In the genomic region with DNA sequence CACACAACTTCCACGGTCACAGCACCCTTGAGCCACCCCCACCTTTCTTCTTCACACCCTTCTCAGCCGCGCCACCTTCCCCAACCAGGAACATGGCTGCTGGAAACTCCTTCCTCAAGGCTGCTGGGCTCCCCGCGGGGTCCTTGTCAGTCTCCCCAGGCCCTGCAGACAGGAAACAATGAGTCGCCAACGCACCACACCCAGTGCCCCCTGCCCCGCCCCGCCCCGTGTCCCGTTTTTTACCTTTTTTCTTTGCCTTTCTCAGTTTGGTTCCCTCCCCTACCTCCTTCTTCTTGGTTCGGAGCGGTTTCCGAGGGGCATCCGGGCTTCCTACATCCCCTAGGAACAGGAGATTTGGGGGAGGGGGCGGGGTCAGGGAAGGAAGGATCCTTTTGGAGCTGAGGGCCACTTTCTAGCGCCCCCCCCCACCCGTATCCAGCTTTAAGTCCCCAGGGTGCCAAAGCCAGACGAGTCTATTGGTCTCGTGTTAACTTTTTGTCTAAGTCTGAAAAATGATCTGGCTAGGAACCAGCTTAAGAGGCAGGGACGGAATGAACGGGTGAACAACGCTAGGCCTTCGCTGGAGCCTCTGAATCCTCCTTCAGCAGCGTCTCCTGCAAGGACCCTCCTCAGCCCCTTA, we compare ENCODE assay signal across 9 mouse cellular contexts. TPM values are rescaled to one million over a fixed set of nuclear protein-coding genes. Genes with fewer than 3 reads are reported as not detected.
DNase-seq lines count a peak whose midpoint lies in the region; ATAC-seq lines count a peak whose summit lies in the region.
"Had no signal": no experiment of that assay in that cellular context is flagged by ENCODE, and none has a peak within 500 bp of the region (broad histone marks: within the 10 kb centered on the region; RNA-seq: fewer than 3 reads in every experiment).

No protein-coding gene starts in this region.

- DNase-seq in kidney, adult 11 months: no peak
- peak; percentile 65 for DNase-seq in embryonic facial prominence, embryonic 14.5 days (ENCODE audit: low spot score)
- peak; percentile 60 for DNase-seq in limb, embryonic 10.5 days (ENCODE audit: low spot score)
- DNase-seq in layer of hippocampus, adult 9-10 months (ENCODE audit: low spot score): no peak
- DNase-seq in testis, postnatal 14 days (ENCODE audit: low spot score): no peak
- no peak for DNase-seq in adrenal gland, adult 2 months

- H3K4me1 ChIP-seq in kidney, embryonic 15.5 days: peaks cover 53% of the 10 kb centered on the region
- H3K4me1 ChIP-seq in embryonic facial prominence, embryonic 14.5 days (ENCODE audit: control insufficient read depth, insufficient read depth, low read length): peaks cover 23% of the 10 kb centered on the region
- peaks cover 49% of the 10 kb centered on the region for H3K4me1 ChIP-seq in limb, embryonic 10.5 days
- H3K4me1 ChIP-seq in neural tube, embryonic 14.5 days (ENCODE audit: control insufficient read depth, insufficient read depth, low read length): peaks cover 10% of the 10 kb centered on the region

- no peaks in the 10 kb centered on the region for H3K36me3 ChIP-seq in kidney, embryonic 15.5 days
- no peaks in the 10 kb centered on the region for H3K36me3 ChIP-seq in embryonic facial prominence, embryonic 14.5 days (ENCODE audit: control insufficient read depth, insufficient read depth, low read length)
- H3K36me3 ChIP-seq in limb, embryonic 10.5 days: no peaks in the 10 kb centered on the region
- H3K36me3 ChIP-seq in neural tube, embryonic 14.5 days (ENCODE audit: control insufficient read depth, insufficient read depth, low read length): no peaks in the 10 kb centered on the region

- peak overlapping the region; percentile 34 for H3K9ac ChIP-seq in kidney, embryonic 15.5 days
- peak overlapping the region; percentile 57 for H3K9ac ChIP-seq in embryonic facial prominence, embryonic 14.5 days (ENCODE audit: low read depth, low read length)
- 0 out of 2 replicates have a peak overlapping the region, but pooled peaks have one; percentile 8 for H3K9ac ChIP-seq in neural tube, embryonic 14.5 days (replicated peaks; ENCODE audit: low read depth, low read length)

- peak overlapping the region; percentile 57 for H3K4me2 ChIP-seq in kidney, embryonic 15.5 days
- peak overlapping the region; percentile 65 for H3K4me2 ChIP-seq in embryonic facial prominence, embryonic 14.5 days (ENCODE audit: low read depth, low read length)
- peak overlapping the region; percentile 42 for H3K4me2 ChIP-seq in neural tube, embryonic 14.5 days (ENCODE audit: low read depth, low read length)

- H3K27ac ChIP-seq in kidney, embryonic 15.5 days: no peak overlapping the region
- H3K27ac ChIP-seq in embryonic facial prominence, embryonic 14.5 days (replicated peaks; ENCODE audit: low read depth, low read length): peak overlapping the region; percentile 46; the same call in 1 of the 2 replicates
- H3K27ac ChIP-seq in limb, embryonic 10.5 days: peak overlapping the region; percentile 74
- no peak overlapping the region for H3K27ac ChIP-seq in neural tube, embryonic 14.5 days (ENCODE audit: low read depth, low read length)

- H3K27me3 ChIP-seq in kidney, embryonic 15.5 days: peaks cover 62% of the 10 kb centered on the region
- peaks cover 30% of the 10 kb centered on the region for H3K27me3 ChIP-seq in embryonic facial prominence, embryonic 14.5 days (replicated peaks; ENCODE audit: control insufficient read depth, insufficient read depth, low read length)
- peaks cover 86% of the 10 kb centered on the region for H3K27me3 ChIP-seq in limb, embryonic 10.5 days (ENCODE audit: low read depth, poor library complexity, severe bottlenecking)
- peaks cover 44% of the 10 kb centered on the region for H3K27me3 ChIP-seq in neural tube, embryonic 14.5 days (ENCODE audit: control insufficient read depth, insufficient read depth, low read length)

- ATAC-seq in kidney, embryonic 15.5 days (replicated peaks; ENCODE audit: low FRiP score): no peak
- peak; percentile 35; the same call in 1 of the 2 replicates for ATAC-seq in embryonic facial prominence, embryonic 14.5 days (ENCODE audit: low read depth)
- ATAC-seq in neural tube, embryonic 14.5 days (ENCODE audit: low read depth): no peak

- peak overlapping the region; percentile 36 for H3K4me3 ChIP-seq in kidney, embryonic 15.5 days (replicated peaks)
- H3K4me3 ChIP-seq in embryonic facial prominence, embryonic 14.5 days (ENCODE audit: low read depth, low read length): peak overlapping the region; percentile 33
- H3K4me3 ChIP-seq in limb, embryonic 10.5 days: peak overlapping the region; percentile 51
- peak overlapping the region; percentile 23 for H3K4me3 ChIP-seq in neural tube, embryonic 14.5 days (ENCODE audit: low read depth, low read length)

- WGBS in kidney, embryonic 15.5 days: 3% methylated on average over 22 of the region's 25 CpGs
- WGBS in embryonic facial prominence, embryonic 14.5 days: 2% methylated on average over 25 of the region's 25 CpGs
- under 1% methylated on average over 25 of the region's 25 CpGs for WGBS in limb, embryonic 10.5 days
- WGBS in neural tube, embryonic 14.5 days: 2% methylated on average over 25 of the region's 25 CpGs

- no peaks in the 10 kb centered on the region for H3K9me3 ChIP-seq in kidney, embryonic 15.5 days (replicated peaks)
- no peaks in the 10 kb centered on the region for H3K9me3 ChIP-seq in embryonic facial prominence, embryonic 14.5 days (ENCODE audit: control insufficient read depth, low read length)
- no peaks in the 10 kb centered on the region for H3K9me3 ChIP-seq in limb, embryonic 10.5 days (replicated peaks)
- no peaks in the 10 kb centered on the region for H3K9me3 ChIP-seq in neural tube, embryonic 14.5 days (ENCODE audit: control insufficient read depth, low read length)

RNA-seq across cellular contexts. Expression of a gene that starts 2.2 kb away (rescaled TPM):
- 5.6 and 6.4 TPM in 2 replicates for polyA plus RNA-seq in kidney, embryonic 15.5 days (2015; fragmentation: Nextera tagmentation; extraction: Ambion mirVana)
- 3.9 and 6.0 TPM in 2 replicates for polyA plus RNA-seq in embryonic facial prominence, embryonic 14.5 days (2014; fragmentation: Nextera tagmentation; extraction: Ambion mirVana)
- 3.4 and 4.1 TPM in 2 replicates for polyA plus RNA-seq in limb, embryonic 10.5 days (2016; fragmentation: Nextera tagmentation; extraction: Ambion mirVana)
- polyA plus RNA-seq in neural tube, embryonic 14.5 days (2014; fragmentation: Nextera tagmentation; extraction: Ambion mirVana): 0.66 and 0.89 TPM in 2 replicates
- not detected for total RNA-seq in adrenal gland, adult 2 months (2021)
- polyA plus RNA-seq in adrenal gland, adult 2 months (2012; rRNA removed): 0.49 and 0.91 TPM in 2 replicates
- polyA plus RNA-seq: frontal cortex, adult 2 months had no signal

RNA-seq across cellular contexts. Expression of a gene that starts 12.2 kb away (rescaled TPM):
- 9.8 and 11.0 TPM in 2 replicates for polyA plus RNA-seq in kidney, embryonic 15.5 days (2015; fragmentation: Nextera tagmentation; extraction: Ambion mirVana)
- polyA plus RNA-seq in embryonic facial prominence, embryonic 14.5 days (2014; fragmentation: Nextera tagmentation; extraction: Ambion mirVana): 11.3 and 12.0 TPM in 2 replicates
- polyA plus RNA-seq in limb, embryonic 10.5 days (2016; fragmentation: Nextera tagmentation; extraction: Ambion mirVana): 5.2 and 9.8 TPM in 2 replicates
- polyA plus RNA-seq in neural tube, embryonic 14.5 days (2014; fragmentation: Nextera tagmentation; extraction: Ambion mirVana): 1.2 and 1.6 TPM in 2 replicates
- total RNA-seq in adrenal gland, adult 2 months (2021): 10 to 100 TPM in 1 of 2 experiments, 1 to 10 TPM in 1; 8.6 to 12.5 TPM
- 15.9 and 17.6 TPM in 2 replicates for polyA plus RNA-seq in adrenal gland, adult 2 months (2012; rRNA removed)

RNA-seq across cellular contexts. Expression of a gene that starts 34.5 kb away (rescaled TPM):
- 643 and 689 TPM in 2 replicates for polyA plus RNA-seq in kidney, embryonic 15.5 days (2015; fragmentation: Nextera tagmentation; extraction: Ambion mirVana)
- polyA plus RNA-seq in embryonic facial prominence, embryonic 14.5 days (2014; fragmentation: Nextera tagmentation; extraction: Ambion mirVana): 800 and 852 TPM in 2 replicates
- polyA plus RNA-seq in limb, embryonic 10.5 days (2016; fragmentation: Nextera tagmentation; extraction: Ambion mirVana): 502 and 576 TPM in 2 replicates
- 367 and 407 TPM in 2 replicates for polyA plus RNA-seq in neural tube, embryonic 14.5 days (2014; fragmentation: Nextera tagmentation; extraction: Ambion mirVana)
- total RNA-seq in adrenal gland, adult 2 months (2021): 100 to 1,000 TPM; 826 to 935 TPM
- 2,217 and 2,897 TPM in 2 replicates for polyA plus RNA-seq in adrenal gland, adult 2 months (2012; rRNA removed)

RNA-seq across cellular contexts. Expression of a gene that starts 49.5 kb away (rescaled TPM):
- polyA plus RNA-seq in kidney, embryonic 15.5 days (2015; fragmentation: Nextera tagmentation; extraction: Ambion mirVana): 28.4 and 33.7 TPM in 2 replicates
- polyA plus RNA-seq in embryonic facial prominence, embryonic 14.5 days (2014; fragmentation: Nextera tagmentation; extraction: Ambion mirVana): 26.1 and 30.6 TPM in 2 replicates
- polyA plus RNA-seq in limb, embryonic 10.5 days (2016; fragmentation: Nextera tagmentation; extraction: Ambion mirVana): 32.9 and 35.5 TPM in 2 replicates
- polyA plus RNA-seq in neural tube, embryonic 14.5 days (2014; fragmentation: Nextera tagmentation; extraction: Ambion mirVana): 22.7 and 23.5 TPM in 2 replicates
- total RNA-seq in adrenal gland, adult 2 months (2021): 10 to 100 TPM; 19.5 to 22.5 TPM
- polyA plus RNA-seq in adrenal gland, adult 2 months (2012; rRNA removed): 27.8 and 31.5 TPM in 2 replicates

Comparison
In these comparisons a context has a peak if more than half of its experiments do, and no peak if none do; other contexts are left out.
1. H3K27ac ChIP-seq: peak in embryonic facial prominence, embryonic 14.5 days (single experiment) and limb, embryonic 10.5 days (single experiment); none in kidney, embryonic 15.5 days (single experiment) and neural tube, embryonic 14.5 days (single experiment).
2. DNase-seq: peak in embryonic facial prominence, embryonic 14.5 days (single experiment) and limb, embryonic 10.5 days (single experiment); none in kidney, adult 11 months (single experiment), layer of hippocampus, adult 9-10 months (single experiment), testis, postnatal 14 days (single experiment) and adrenal gland, adult 2 months (single experiment).
3. Peak in every context shown above with its lines, with median percentiles within 50 percentile points of each other: H3K4me2 ChIP-seq, H3K4me3 ChIP-seq and H3K9ac ChIP-seq.